Mouse (Mus musculus) left cerebral cortex, postnatal 14 days (tissue): ENCODE results near the gene Fancb. TPM values are rescaled to one million over a fixed set of nuclear protein-coding genes. Genes with fewer than 3 reads are reported as not detected.

Experiments used
- DNase-seq, 2 experiments: peaks; one replicate each; pipeline ENCODE4 v3.0.0; 2021 to 2022; ENCODE audit warnings: low spot score in 2 of 2, mixed read lengths in 1 of 2
- intact Hi-C: fragments of 180-260 bp; cut with DNase I; formaldehyde crosslinking; loops from one replicate; pipeline ENCODE4 v1.15.1; 2025
- long read RNA-seq, 2 experiments: library from polyadenylated mRNA; stranded (forward); transcript quantifications; one replicate each; pipeline ENCODE4 v2.0.0; 2021
- total RNA-seq, 2 experiments: library from RNA; stranded (reverse); gene quantifications; 2 replicates each; pipeline ENCODE4 v1.2.3; 2021

The Fancb gene
- 1 to 10 TPM; 1.1 to 1.7 TPM for total RNA-seq
- long read RNA-seq, experiment 1: 0 reads
- long read RNA-seq, experiment 2, partial matches to known transcripts: 0 of 1 reads
- long read RNA-seq, experiment 2, other reads (novel, unspliced or antisense): 0 of 1 reads

- peak; percentile 82 for DNase-seq
- intact Hi-C loops: no loop called here
Measured at GRCm38 (mm10) chrX:164980193-164980775, at the start of gene Fancb, which contains the start of gene Mospd2. Gene Fancb (plus strand): TSS chrX:164980592. Gene Mospd2 (minus strand): TSS chrX:164980375.

DNA sequence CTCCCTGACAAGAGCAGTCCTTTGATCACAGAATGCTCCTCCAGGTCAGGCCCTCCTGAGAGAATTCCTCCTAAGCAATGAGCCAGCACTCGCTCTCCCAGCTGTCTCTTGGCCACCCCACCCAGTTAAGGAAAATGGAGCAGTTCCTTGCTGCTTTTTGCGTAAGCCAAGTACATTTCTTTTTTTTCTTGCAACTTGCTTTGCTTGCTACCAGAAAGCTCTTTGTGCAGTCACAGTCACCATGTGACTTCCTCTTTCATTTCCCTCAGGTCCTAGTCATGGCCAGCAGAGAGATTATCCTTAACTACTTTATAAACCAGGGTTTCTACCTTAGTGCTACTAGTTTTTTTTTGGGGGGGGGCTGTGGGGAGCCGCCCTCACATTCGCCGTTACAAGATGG, 38.9 kb upstream of the Fancb start:
- no peak for DNase-seq
- intact Hi-C loops: no loop called here

DNA sequence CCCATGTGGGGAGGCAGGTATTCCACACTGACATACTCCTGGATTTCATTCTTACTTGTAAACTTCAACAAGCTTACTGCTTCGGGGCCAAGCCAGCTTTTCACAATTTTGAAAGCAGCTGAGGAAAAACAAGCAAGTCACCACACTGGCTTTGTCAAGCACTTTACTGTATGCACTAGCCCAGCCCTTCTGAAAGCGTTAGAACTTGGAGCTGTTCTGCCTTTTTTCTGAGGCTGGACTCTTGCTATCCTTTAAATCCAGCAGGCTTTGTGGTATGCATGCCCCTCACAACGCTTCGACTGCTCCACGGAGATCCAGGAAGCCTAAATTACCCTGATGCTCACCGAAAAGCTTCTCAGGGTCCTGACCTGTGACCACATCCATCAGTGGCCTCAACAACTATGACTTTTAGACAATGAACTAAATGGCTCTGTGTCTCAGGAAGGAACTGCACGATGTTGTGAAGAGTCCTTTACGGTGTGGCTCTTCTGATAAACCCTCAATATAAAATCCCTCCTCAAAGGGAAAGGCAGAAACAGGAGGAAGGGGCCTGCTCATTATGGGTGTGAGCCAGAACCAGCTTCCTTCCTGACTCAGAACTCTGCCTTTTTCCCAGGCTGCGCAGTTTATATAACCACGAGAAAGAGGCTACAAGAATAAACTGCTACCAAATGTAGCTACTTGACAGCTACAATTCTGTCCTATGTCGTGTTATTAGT, 28.4 kb upstream of the Fancb start:
- intact Hi-C loops: no loop called here
- peak in 1 of 2 experiments; percentile 3 for DNase-seq

DNA sequence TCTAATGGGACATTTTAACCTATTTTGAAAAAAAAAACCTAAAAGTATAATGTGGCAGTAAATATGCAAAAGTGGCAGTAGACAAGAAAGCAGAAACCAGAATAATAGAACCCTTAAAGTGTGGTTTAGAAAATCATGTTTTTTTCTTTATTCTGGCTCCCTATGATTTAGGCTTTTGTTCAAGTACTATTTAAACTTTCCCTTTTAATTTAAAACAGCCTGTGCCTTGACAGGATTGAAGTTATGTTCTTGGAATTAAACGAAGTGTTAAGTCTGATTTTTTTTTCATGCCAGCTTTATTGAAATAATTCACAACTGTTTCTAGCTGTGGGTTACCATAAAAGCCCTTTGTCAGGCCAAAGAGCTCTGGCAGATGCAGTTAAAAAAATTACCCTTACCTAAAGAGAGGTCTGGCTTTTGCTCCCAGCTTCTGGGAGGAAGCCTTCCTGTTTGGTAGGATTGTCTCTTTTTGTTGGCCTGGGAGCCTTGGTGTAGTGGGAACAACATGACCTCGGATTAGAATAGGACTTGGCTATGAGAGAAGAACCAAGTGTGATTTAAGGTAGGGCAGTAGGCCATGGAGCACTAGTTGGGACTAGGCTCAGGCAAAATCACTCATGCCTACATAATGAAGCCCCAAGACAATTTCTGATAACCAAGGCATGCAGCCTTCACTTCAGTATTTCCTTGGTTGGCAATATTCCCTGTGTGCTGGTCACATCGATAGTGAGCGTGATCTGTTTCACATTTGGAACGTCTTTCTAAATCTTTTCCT, 27.6 kb upstream of the Fancb start:
- intact Hi-C loops: no loop called here
- DNase-seq: no peak

DNA sequence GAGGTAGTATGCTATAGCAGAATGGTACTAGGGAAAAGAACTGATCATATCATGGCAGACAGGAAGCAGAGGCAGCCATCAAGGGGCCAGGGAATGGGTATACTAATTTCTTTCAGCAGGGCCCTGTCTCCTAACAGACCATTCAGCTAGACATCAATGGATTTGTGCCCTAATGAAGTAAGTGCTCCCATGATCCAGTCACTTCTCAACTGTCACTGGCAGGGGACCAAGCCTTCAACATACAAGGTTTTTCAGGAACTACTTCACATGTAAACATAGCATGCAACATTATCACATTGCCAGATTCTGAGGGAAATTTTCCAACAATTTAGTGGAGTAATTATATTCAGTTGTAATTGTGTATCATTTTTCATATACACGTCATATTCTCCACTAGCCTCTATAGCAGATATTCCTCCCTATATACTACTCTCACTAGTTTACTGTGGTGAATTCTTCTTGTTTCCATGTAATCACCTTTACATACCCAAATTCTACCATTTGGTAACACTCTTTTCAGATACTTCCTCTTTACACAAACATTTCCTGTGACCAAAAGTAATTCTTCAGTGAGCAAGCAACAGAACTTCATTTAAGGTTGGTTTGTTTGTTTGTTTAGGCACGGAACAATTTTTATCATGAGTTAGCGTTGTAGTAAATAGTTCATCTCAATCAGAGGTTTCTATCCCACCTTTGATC, 14.5 kb upstream of the Fancb start:
- no peak for DNase-seq
- intact Hi-C loops: no loop called here

DNA sequence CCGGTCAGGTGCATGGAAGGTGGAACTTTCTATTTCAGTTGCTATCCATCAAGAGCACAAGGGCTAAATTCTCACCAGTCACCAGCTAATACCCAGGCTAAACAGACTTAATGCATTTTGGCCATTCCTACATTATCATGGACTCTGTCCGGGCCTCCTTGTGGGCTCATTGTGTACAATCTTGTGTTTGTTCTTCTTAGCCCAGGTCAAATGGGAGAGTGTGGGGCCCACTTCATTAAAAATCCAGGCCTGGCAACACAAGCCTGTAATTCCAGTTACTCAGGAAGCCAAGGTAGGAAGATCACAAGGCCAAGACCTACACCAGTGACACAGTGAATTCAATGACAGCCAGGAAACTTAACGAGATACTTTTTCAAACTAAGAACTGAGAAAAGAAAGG, 9.2 kb upstream of the Fancb start:
- intact Hi-C loops: no loop called here
- no peak for DNase-seq

DNA sequence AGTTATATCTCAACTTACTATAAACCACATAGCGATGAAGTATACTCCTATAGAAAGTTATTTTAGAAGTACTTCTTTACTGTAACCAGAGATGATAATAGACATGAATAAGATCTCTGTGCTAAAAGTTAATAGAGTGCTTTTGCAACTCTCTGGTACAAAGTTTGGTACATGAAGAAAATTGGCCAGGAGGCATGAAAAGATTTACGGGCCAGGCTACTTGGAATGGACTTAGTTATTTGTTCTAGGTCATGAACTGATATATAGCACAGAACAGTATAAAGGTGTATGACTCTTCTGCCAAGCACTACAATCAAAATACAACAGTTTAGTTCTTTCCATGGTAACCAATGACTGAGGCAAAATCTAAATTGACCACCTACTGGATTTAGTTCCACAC, 1.5 kb upstream of the Fancb start:
- no peak for DNase-seq
- intact Hi-C loops: no loop called here

DNA sequence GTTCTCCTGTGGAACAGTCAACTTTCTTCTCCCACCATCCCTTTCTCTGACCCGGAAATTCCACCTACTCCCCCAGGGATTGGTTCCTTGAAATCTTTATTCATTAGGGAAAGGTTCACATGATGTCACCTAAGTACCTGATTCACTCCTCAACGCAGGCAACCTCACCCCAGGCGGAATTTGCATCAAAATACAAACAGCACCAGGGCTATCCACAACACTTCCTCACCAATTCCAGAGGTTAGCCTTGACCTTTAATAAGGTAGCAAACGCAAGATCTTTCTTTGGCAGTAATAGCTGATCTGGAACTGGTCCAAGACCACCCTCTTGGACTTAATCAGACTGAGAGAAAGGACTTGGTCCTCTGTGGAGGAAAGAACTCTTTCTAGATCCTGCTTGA, 22.7 kb downstream of the Fancb start:
- DNase-seq: no peak
- intact Hi-C loops: no loop called here

DNA sequence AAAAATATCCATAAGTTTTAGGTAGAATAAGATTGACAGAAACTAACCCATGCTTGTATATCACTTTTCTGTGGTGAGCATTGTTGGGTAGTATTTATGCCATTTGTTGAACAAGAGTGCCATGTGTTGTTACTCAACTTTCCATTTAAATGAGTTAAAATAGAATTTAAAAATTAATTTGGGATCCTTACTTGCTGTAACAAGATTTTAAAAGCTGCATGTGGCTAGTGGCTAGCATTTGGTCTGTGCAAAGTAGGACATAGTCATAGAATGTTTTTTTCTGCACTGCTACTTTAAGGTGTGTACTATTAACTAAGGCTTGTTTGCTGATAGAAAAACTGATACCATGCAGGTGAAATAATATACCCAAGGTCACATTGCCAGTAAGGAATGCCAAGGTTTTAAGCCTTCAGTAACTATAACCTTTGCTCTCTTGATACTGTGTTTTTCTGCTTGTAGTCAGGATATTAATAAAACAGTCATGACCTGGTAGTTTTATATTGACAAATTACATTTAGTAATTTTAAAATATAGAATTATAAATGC, 24.5 kb downstream of the Fancb start, which contains the start of gene Gm17604:
TSS of gene Gm17604 (minus strand) at position 51 of the 546 bp plus-strand sequence.
- DNase-seq: no peak
- intact Hi-C loops: no loop called here

Other genes starting within 250 kb of the Fancb start
- 10 to 100 TPM; 17.1 to 21.1 TPM for gene Mospd2, start 217 bp upstream of the Fancb start, total RNA-seq
- gene Gm17604, start 24.2 kb downstream of the Fancb start, total RNA-seq: not detected